Mouse (Mus musculus) layer of hippocampus, adult 9-11 months (tissue): ENCODE data around the gene Eif4e3.
A peak's percentile ranks its signal among the peaks of the same experiment; 100 is the strongest.

Experiments
- DNase-seq: peaks from one replicate; pipeline ENCODE4 v3.0.0; 2022

Gene Eif4e3

GRCm38 (mm10) chr6:99663232-99663631 is 3.3 kb downstream of the Eif4e3 start:
- DNase-seq = no peak

GRCm38 (mm10) chr6:99660443-99660842 is 6.1 kb downstream of the Eif4e3 start:
- DNase-seq = no peak

- DNase-seq = no peak
These were observed 8.0 kb downstream of the Eif4e3 start for GRCm38 (mm10) chr6:99658586-99658985.

- no peak for DNase-seq
These were observed 10.5 kb downstream of the Eif4e3 start for GRCm38 (mm10) chr6:99656088-99656487.

- no peak for DNase-seq
These were observed 11.1 kb downstream of the Eif4e3 start for GRCm38 (mm10) chr6:99655488-99655887.

GRCm38 (mm10) chr6:99654343-99654742 is 12.2 kb downstream of the Eif4e3 start:
- no peak for DNase-seq

GRCm38 (mm10) chr6:99652341-99652740 is 14.2 kb downstream of the Eif4e3 start:
- no peak for DNase-seq

- no peak for DNase-seq
These were observed 17.3 kb downstream of the Eif4e3 start for GRCm38 (mm10) chr6:99649307-99649706.

GRCm38 (mm10) chr6:99646344-99646743 is 20.2 kb downstream of the Eif4e3 start:
- no peak for DNase-seq

GRCm38 (mm10) chr6:99644876-99645275 is 21.7 kb downstream of the Eif4e3 start:
- DNase-seq = no peak

GRCm38 (mm10) chr6:99644386-99644785 is 22.2 kb downstream of the Eif4e3 start:
- no peak for DNase-seq

GRCm38 (mm10) chr6:99643439-99644199 is 23.0 kb downstream of the Eif4e3 start:
- DNase-seq = no peak

GRCm38 (mm10) chr6:99637456-99637855 is 29.1 kb downstream of the Eif4e3 start:
- DNase-seq = no peak

GRCm38 (mm10) chr6:99636801-99637200 is 29.8 kb downstream of the Eif4e3 start:
- no peak for DNase-seq

GRCm38 (mm10) chr6:99636121-99636520 is 30.4 kb downstream of the Eif4e3 start:
- no peak for DNase-seq

GRCm38 (mm10) chr6:99632121-99632980 is 34.2 kb downstream of the Eif4e3 start:
- no peak for DNase-seq

- DNase-seq = peak; percentile 42
These were observed 34.9 kb downstream of the Eif4e3 start for GRCm38 (mm10) chr6:99631637-99632036.

GRCm38 (mm10) chr6:99629726-99630458 is 36.7 kb downstream of the Eif4e3 start:
- no peak for DNase-seq

GRCm38 (mm10) chr6:99626347-99626746 is 40.2 kb downstream of the Eif4e3 start:
- no peak for DNase-seq

GRCm38 (mm10) chr6:99625803-99626202 is 40.8 kb downstream of the Eif4e3 start:
- DNase-seq = no peak

GRCm38 (mm10) chr6:99625306-99625705 is 41.3 kb downstream of the Eif4e3 start:
- DNase-seq = no peak

- DNase-seq = no peak
These were observed 42.0 kb downstream of the Eif4e3 start for GRCm38 (mm10) chr6:99624542-99624941.

- no peak for DNase-seq
These were observed 42.9 kb downstream of the Eif4e3 start for GRCm38 (mm10) chr6:99623641-99624040.
